Mouse (Mus musculus): ENCODE data around the gene Fam189b.

Fam189b gene

DNA sequence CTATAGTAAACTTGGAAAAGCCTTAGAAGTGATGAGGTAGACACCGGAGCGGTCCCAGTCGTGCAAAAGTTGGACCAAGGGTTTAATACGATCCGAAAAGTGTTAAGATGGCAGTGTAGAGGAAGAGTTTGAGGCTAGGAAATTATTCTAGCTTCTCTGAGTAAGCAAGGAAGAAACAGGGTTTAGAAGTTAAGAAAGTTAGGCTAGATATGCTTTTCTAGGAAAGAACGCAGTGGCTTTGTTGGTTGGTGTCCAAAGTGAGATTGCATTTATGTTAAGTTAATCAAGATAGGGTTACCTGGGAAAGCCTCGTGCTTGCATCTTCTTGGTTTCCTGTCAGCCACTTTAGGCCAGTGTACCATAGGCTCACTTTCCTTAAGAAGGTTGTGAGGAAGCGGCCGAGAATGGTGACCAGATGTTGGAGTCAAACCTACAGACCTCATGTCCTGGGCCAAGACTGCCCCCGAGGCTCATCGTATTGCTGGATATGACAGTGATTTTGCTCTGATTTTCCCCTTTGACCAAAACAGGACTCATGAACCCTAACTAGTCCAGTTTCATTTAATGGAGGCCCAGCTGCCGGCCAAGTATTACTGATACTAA lies 17.6 kb upstream of the Fam189b start:
- peak; percentile 32 for DNase-seq (ENCODE audit: low read depth, low spot score)

DNA sequence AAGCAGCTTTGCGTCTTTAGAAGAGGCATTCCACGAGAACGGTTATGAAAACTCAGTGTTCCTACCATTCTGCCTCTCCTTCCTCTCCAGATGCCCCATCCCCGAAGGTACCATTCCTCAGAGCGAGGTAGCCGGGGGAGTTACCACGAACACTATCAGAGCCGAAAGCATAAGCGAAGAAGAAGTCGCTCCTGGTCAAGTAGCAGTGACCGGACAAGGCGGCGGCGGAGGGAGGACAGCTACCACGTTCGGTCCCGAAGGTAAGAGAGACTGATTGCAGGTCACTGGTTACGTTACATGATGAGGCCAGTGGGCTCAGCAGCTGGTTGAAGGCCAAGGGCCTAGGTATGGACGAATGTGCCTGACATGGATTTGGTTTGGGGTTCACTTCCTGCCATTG lies 16.0 kb upstream of the Fam189b start:
- DNase-seq (ENCODE audit: low read depth, low spot score), result no peak

GRCm38 (mm10) chr3:89174844-89175243 lies 8.1 kb upstream of the Fam189b start:
- no peak for DNase-seq (ENCODE audit: low read depth, low spot score)

- no peak for DNase-seq (ENCODE audit: low read depth, low spot score)
Observed at GRCm38 (mm10) chr3:89175544-89175943, 7.4 kb upstream of the Fam189b start.

DNA sequence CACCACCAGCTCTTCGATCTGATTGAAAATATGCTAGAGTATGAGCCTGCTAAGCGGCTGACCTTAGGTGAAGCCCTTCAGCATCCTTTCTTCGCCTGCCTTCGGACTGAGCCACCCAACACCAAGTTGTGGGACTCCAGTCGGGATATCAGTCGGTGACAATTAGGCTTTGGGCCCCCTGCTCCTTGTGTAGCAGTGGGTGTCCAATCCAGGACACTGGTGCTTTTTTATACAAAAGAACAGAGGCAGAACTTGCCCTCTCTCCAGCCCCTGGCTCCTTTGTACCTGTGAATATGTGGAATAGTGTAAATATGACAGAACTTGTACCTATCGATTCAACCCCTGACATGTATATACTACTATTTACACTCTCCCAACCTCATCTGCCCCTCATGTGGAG lies 6.5 kb upstream of the Fam189b start:
- DNase-seq (ENCODE audit: low read depth, low spot score), result no peak

DNA sequence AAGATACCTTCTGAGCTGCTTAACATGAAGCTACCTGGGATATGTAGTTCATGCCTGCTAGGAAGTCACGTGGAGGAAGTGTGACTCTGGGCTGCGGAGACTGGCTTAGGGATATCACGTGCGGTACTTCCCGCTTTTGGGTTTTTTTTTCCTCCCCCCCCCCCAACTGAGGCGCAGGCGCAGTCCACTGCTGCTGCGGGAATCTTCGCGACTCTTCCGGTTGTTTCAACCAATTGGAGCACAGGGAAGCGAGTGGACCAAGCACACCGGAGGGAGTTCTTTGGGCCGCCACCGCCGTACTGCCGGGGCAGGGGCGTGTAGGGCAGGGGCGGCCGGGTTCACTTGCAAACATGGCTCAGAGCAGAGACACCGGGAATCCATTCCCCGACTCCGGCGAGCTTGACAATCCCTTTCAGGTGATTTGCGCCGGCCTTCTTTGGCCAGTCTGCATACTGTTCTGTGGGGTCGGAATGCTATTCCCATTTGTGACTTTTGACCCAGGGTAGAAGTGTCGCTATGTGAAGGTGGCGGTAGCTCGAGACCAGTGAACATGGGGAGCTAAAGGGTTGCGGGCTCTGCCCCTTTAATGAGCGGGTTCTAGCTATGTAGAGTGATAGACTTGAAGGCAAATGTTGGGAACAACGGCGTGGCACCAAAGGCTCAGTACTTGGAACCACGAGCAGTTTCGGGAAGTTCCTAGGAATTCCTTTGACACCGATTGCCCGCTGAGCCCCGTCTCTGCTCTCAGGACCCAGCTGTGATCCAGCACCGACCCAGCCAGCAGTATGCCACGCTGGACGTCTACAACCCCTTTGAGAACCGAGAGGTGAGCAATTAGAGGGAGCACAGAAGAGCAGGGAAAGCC lies 5.5 kb upstream of the Fam189b start, which contains the start of gene Scamp3:
TSS of gene Scamp3 (plus strand) at position 232 of the 865 bp plus-strand sequence.
- peak; percentile 96 for DNase-seq (ENCODE audit: low read depth, low spot score)

- no peak for DNase-seq (ENCODE audit: low read depth, low spot score)
Observed at GRCm38 (mm10) chr3:89178107-89178385, 4.9 kb upstream of the Fam189b start.

DNA sequence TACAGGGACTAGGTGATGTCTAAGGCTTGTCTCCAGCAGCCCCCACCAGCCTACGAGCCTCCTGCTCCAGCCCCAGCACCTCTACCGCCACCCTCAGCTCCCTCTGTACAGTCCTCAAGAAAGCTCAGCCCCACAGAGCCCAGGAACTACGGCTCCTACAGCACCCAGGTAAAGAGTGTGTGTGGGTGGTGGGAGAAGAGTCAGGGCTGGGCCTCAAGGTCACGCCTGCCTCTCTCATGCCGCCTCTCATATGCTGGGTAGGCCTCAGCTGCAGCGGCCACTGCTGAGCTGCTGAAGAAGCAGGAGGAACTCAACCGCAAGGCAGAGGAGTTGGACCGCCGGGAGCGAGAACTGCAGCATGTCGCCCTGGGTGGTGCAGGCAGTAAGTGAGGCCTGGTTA lies 3.9 kb upstream of the Fam189b start:
- DNase-seq (ENCODE audit: low read depth, low spot score), result peak; percentile 51

DNA sequence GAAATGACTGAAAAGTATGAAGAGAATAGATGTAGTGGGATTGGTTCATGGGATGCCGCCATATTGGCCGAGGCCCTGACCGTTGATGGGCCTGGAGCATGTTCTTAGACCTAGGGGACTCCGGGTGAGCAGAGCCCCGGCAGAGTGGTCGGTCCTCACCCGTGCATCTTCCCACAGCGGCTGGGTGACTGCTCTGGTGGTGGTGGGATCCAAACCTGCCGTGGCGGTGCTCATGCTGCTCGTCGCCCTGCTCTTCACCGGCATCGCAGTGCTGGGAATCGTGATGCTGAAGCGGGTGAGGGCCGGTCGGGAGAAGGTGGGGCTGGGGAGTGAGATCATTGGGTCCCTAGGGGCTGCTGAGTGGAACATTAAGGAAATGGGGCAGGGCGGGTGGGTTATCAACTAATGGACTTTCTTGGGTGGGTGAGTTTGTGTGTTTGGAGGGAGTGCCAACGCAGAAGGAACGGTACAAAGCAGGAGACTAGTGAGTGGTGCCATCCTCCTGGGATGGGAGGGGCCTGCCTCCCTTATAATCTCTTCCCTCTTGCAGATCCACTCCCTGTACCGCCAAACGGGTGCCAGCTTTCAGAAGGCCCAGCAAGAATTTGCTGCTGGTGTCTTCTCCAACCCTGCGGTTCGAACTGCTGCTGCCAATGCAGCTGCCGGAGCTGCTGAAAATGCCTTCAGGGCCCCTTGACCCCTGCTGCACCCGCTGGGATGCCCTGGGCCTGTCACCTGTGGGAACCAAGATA lies 1.0 kb upstream of the Fam189b start:
- DNase-seq (ENCODE audit: low read depth, low spot score), result no peak

GRCm38 (mm10) chr3:89182531-89183057 lies 349 bp upstream of the Fam189b start:
- peak; percentile 28 for DNase-seq (ENCODE audit: low read depth, low spot score)

DNA sequence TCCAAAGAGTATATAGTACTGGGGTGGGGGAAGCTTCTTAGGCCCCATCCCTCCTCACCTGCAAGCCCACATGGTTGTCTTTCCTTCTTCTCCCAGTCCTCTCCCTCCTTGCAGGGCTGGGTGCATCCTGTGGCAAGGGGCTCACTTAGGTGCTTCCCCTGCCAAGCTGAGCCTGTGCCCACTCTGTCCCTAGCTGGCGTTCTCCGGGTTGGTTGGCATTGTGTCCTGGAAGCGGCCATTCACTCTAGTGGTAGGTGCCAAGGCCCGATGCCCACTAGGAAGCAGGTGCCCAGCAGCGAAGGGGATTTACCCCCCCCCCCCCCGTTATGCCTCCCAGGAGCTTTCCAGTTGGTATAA lies 994 bp downstream of the Fam189b start:
- no peak for DNase-seq (ENCODE audit: low read depth, low spot score)

- DNase-seq (ENCODE audit: low read depth, low spot score), result peak; percentile 46
Observed at GRCm38 (mm10) chr3:89187197-89187596, 4.3 kb downstream of the Fam189b start.

GRCm38 (mm10) chr3:89187690-89188477 lies 4.9 kb downstream of the Fam189b start:
- DNase-seq (ENCODE audit: low read depth, low spot score), result peak; percentile 76

GRCm38 (mm10) chr3:89188478-89188875 lies 5.5 kb downstream of the Fam189b start:
- peak; percentile 73 for DNase-seq (ENCODE audit: low read depth, low spot score)

DNA sequence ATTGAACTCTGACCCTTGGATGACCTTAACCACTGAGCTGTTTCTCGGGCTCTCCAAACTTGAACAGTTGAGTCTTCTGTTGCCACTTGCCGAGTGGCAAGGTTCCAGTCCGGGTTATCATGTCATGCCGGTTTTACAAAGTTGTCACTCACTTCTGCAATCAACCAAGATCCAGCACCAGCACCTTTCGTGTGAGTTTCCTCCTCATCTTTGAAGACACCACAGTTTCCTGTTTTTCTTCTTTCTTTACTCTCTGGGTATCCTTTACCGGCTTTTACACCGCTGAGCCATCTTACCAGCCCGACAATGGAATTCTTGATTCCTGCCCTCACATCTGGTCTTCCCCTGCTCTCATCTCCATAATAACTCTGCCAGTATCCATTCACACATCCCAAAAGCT lies 7.5 kb downstream of the Fam189b start:
- peak; percentile 76 for DNase-seq (ENCODE audit: low read depth, low spot score)

DNA sequence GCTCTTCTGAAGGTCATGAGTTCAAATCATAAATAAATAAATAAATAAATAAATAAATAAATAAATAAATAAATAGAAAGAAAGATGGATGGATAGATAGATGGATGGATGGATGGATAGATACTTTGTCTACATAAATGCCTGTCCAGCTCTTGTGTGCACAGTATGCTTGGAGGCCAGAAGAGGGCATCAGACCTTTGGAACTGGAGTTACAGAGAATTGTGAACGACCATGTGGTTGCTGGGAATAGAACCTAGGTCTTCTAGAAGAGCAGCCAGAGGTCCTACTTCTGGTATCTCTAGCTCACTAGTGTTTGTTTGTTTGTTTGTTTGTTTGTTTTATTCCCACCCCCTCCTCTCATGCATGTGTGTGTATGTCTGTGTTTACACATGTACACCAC lies 10.4 kb downstream of the Fam189b start:
- DNase-seq (ENCODE audit: low read depth, low spot score), result no peak

DNA sequence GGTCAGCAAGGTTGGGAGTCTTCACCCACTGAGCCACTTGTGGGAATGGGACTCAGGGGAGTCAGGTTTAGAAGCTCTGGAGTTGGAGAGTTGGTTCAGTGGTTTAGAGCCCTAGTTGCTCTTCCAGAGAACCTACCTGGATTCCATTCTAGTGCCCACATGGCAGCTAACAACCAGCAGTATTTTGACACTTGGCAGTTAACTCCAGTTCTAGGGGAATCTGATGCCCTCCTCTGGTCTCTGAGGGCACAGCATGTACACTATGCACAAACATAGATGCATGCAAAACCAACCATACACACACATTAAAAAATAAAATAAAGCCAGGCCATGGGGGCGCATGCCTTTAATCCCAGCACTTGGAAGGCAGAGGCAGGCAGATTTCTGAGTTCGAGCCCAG lies 10.9 kb downstream of the Fam189b start:
- peak; percentile 80 for DNase-seq (ENCODE audit: low read depth, low spot score)

- DNase-seq (ENCODE audit: low read depth, low spot score), result peak; percentile 96
Observed at GRCm38 (mm10) chr3:89195979-89196877, 13.3 kb downstream of the Fam189b start.

- DNase-seq (ENCODE audit: low read depth, low spot score), result no peak
Observed at GRCm38 (mm10) chr3:89199839-89200238, 16.9 kb downstream of the Fam189b start.
